Mouse (Mus musculus): Measurements from ENCODE around the gene Hnrnpa3.
"Not testable (repeated sequence)": the region's sequence is repeated elsewhere in the genome, so short reads cannot be mapped to it uniquely, and the experiment has no call there.

Hnrnpa3 gene

DNA sequence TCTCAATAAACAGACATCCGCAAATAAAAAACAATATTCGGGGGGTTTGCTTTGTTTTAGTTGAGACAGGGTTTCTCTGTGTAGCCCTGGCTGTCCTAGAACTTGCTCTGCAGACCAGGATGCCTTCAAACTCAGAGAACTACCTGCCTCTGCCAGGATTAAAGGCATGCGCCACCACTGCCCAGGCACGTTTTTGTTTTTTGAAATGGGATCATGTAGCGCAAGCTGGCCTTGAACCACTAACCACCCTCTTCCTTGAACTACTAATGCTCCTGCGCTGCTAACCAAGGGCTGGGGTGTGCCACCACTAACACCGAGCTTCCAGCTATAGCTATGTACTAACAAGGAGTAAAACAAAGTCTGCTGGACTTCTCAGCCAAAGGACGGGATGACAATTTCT, 20.9 kb downstream of the Hnrnpa3 start:
- no peak for ATAC-seq (ENCODE audit: low TSS enrichment)

DNA sequence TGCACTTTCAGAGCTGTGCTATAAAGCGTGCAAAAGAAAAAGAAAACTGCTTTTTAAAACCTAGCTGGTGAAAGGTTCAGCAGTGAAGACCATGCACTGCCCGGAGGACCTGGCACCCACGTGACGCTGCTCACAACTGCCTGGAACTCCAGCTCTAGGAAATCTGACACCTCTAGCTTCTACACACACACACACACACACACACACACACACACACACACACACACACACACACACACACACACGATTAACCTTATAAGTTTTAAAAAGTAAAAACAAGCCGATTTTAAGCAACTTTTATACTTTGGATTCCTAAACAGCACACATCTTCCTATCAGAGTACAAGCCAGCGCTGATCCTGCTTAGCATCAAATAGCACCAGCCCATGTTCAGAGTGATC, 22.4 kb downstream of the Hnrnpa3 start:
- ATAC-seq (ENCODE audit: low TSS enrichment), result no peak

GRCm38 (mm10) chr2:75682978-75683709, 24.1 kb downstream of the Hnrnpa3 start:
- ATAC-seq (ENCODE audit: low TSS enrichment), result peak; percentile 16; the same call in 1 of the 2 replicates

DNA sequence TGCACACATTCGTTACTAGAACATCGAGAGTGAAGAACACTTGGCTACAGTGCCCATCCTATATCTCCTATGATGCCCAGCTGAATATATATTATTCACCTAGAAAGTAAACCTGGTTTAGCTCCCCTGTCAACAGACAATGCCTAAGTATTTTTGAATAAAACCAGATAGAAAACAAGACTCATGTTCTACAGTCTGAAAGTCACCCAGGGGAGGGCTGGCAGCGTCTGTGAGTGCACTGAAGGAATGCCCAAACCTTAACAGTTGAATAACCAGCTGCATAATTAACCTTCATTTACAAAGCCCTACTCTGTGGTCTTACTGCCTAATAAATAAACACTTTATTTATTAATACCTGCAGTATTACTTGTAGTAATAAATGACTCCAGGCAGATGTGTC, 25.5 kb downstream of the Hnrnpa3 start:
- ATAC-seq (ENCODE audit: low TSS enrichment), result no peak

- ATAC-seq (ENCODE audit: low TSS enrichment), result no peak
Measured at GRCm38 (mm10) chr2:75685458-75685861, 26.4 kb downstream of the Hnrnpa3 start.

GRCm38 (mm10) chr2:75687040-75687749, 28.1 kb downstream of the Hnrnpa3 start:
- ATAC-seq (ENCODE audit: low TSS enrichment), result no peak

DNA sequence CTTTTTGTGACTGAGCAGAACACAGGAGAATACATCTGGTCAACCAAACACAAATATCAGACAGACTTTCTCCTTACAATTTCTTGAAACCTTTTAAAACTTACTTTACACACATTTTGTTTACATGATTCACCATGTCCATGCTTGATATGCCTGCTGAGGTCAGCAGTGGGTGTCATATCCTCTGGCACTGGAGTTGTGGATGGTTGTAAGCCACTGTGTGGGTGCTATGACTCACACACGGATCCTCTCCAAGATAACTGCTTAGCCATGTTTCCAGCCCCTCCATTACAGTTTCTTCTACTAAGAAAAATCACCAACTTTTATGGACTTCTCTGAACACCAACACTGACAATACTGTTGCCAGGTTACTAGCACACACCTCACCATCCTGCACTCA, 29.8 kb downstream of the Hnrnpa3 start:
- ATAC-seq (ENCODE audit: low TSS enrichment), result no peak

GRCm38 (mm10) chr2:75689482-75690158, 30.6 kb downstream of the Hnrnpa3 start:
- no peak for ATAC-seq (ENCODE audit: low TSS enrichment)

DNA sequence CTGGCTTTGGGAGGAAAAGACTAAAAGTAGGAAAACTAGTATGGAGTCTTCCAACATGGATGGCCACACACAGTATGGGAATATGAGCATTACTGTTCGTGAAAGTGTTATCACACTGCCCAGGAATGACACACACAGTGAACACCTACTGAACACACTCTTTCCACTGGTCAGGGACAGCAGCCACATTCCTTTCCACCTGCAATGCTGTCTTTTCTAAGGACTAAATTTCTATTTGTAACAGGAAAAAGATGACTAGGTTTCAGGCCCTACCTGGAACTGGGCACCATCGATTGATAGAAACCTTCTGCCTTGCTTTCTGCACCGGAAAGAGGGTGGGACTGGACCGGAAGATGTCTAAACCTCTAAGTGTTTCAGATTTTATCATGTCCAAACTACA, 31.6 kb downstream of the Hnrnpa3 start:
- ATAC-seq (ENCODE audit: low TSS enrichment), result no peak

DNA sequence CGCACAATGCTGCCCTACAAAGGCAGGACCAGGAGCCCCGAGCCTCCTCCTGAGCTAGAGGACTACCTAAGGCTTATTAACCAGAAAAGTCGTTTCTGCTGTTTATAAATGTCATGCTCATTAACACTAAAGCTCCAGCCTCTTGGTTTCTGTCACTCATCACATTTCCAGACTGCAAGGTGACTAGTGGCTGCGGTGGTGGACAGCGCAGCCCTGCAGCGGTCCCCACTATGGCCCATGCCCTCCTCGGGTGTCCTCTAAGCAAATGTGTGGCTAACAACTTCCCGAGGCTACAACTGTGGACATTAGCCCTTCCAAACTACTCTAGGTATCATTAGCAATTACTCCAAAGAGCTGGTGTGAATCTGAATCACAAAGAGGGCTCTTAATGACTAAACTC, 32.3 kb downstream of the Hnrnpa3 start:
- no peak for ATAC-seq (ENCODE audit: low TSS enrichment)

DNA sequence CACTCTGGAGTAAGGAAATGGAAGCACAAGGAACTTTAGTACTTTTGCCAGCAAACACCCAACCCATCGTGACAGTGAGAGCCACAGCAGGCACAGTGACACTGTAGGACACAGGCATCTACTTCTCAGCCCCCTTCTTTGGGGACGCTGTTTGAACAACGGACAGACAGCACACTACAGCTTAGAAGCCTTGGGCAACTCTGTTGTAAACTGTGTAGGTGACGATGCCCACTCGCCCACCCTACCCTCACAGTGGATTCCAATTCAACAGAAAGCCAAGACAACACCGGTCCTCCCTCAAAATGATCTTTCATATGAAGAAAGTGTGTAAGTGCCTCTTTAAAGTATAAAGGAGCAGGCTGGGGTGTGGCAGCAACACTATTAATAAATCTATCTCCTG, 33.3 kb downstream of the Hnrnpa3 start:
- ATAC-seq (ENCODE audit: low TSS enrichment), result no peak

DNA sequence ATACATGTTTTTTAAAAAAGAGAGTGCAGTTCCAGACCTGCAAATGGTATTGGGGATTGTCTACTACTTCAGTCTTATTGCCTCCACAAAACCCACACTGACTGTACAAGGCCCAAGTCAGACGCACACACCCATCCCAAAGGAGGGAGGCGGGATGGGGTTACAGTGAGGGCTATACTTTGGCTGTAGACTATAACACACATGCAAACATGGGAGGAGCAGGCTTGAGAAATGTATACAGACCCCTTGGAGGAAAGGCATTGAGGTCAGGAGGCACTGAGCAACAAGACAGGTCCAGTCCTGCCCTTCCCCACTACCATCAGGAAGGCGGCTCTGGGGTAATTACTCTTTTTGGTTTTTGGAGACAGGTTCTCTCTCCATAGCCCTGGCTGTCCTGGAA, 35.9 kb downstream of the Hnrnpa3 start:
- ATAC-seq (ENCODE audit: low TSS enrichment), result not testable (repeated sequence)

DNA sequence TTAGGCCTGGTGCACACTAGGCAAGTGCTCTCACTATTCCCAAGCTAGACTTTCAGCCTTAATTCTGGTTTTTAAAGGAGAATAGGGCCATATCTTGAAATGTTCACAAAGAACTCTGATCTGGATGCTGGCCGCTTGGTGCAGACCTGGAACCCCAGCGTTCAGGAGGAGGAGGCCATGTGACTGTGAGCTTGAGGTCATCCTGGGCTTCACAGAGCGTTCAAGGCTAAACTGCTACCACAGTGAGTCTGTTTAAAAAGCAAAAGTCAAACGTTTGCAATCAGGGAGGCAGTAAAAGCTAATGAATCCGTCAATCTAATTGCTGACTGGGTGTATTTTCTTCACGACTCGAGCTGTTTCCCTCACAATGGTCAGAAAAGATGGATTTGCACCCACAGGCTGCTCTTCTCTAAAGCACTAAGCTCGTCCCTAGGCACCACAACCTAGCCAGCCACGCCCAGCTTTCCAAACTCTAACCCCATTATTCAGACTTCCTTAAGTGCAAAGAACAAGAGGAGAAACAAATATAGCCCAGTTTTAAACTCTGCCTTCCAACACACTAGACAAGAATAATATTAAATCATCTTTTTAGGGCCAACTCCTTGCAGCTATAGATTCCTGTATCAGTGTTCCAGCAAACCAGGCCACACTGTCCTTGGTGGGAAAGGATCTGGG, 36.8 kb downstream of the Hnrnpa3 start:
- ATAC-seq (ENCODE audit: low TSS enrichment), result no peak

GRCm38 (mm10) chr2:75696371-75696770, 37.3 kb downstream of the Hnrnpa3 start:
- ATAC-seq (ENCODE audit: low TSS enrichment), result no peak

- no peak for ATAC-seq (ENCODE audit: low TSS enrichment)
Measured at GRCm38 (mm10) chr2:75697222-75697621, 38.2 kb downstream of the Hnrnpa3 start.

- ATAC-seq (ENCODE audit: low TSS enrichment), result no peak
Measured at GRCm38 (mm10) chr2:75698007-75698406, 38.9 kb downstream of the Hnrnpa3 start.

DNA sequence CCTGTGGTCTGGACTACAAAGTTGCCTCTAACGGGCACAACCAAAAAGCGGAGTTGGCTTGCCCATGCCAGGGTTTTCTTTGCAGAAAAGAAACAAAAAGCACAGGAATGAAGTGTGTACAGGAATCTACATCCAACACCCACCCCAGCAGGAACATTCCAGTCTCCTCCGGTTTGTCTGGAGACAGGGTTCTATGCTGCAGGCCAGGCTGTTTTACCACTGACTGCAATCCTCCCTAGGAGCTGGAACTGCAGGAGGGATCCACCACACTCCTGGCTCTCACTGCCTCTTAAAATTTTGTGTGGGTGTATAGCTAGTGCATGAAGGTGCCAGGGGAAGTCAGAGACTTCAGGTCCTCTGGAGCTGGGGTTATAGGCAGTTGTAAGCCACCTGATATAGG, 39.8 kb downstream of the Hnrnpa3 start:
- ATAC-seq (ENCODE audit: low TSS enrichment), result peak; percentile 67

DNA sequence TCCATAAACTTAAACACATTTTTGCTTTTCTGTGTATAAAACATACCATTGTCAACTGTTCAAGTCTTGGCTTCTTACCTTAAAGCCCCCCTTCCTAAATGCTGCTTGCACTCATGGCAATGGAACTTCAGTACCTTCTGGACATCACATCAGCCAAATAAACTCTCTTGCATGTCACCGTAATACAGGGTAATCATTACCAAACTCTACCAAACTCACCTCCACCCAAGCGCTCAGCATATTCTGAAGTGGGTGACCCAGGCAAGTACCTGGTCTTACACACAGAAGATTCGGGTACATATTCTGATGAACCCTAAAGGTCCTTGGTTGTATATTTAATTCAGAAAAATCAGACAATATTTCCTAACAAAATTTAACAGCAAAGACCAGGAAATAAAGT, 41.5 kb downstream of the Hnrnpa3 start:
- ATAC-seq (ENCODE audit: low TSS enrichment), result no peak

DNA sequence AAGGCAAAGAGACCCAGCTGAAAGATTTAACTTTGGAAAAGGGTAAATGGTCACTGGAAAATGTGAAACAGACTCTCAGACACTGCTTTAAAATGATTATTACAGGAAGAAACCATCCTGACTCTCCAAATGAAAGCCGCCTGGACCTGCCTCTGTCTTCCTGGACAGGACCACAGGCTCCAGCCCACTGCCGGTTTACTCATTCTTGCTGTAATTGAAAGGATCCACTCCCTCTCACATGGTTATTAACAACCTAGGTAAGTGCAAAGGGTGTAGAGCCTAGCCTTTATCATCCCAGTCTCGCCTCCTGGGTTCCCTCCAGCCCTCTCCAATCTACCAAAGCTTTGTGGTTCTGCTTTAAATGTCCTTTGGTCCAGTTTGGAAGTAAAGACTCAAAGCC, 42.1 kb downstream of the Hnrnpa3 start:
- ATAC-seq (ENCODE audit: low TSS enrichment), result no peak

DNA sequence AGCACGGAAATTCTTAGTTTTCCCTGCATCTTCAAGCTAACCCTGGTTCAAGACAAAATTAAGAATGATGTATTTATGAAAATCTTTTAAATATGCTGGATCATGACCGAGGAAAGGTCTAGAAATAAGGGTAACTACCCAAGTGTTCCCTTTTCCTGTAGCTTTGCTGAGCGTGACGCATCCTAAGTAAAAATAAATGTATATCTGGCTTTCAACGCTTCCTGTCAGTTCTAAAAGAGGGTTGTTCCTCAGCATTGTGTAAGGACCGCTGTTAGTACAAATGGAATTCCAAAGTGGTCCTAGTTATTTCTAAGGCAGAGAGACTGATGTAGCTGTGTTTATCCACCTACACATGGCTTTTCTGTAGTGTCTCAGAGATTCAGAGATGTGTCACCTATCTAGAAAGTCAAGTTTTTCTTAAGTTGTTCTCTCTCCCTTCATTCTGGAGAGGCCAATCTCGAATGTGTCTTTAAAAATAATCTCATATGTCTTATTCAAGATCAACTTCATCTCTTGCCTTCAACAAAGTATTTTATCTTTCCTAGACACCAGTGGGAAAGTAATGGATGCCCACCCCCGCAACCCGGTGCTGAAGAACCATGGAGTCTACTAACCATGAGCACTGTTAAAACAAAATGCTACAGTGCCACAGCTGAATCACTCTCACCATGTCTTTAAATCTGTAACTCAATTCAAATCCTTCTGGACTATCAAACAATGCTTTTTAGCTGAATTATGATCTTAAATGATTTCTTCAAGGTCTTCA, 42.9 kb downstream of the Hnrnpa3 start:
- ATAC-seq (ENCODE audit: low TSS enrichment), result no peak

- no peak for ATAC-seq (ENCODE audit: low TSS enrichment)
Measured at GRCm38 (mm10) chr2:75702588-75702976, 43.5 kb downstream of the Hnrnpa3 start.
